Mouse (Mus musculus): ENCODE measurements around the gene Tmem86a.

DNA sequence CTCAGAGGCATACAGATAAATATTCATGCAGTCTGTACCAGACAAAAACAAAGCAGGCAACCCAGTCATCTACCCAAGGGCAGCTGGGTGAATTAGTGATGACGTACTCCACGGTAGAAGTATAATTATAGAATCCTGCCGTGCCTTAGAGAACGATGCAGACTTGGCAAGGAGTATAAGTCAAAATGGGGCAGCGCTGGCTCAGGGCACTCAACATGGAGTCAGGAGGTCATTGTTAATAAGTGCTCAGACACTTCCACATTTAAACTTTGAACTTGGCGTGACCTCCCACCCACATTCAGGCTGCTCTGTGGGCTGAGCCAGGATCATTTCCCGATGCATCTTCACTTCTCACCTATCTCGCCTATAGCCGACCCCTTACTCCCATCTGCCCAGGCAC, 25.0 kb upstream of the Tmem86a start:
- TF ChIP-seq CTCF (IDR thresholded peaks at IDR 0.05) (no peak), EP300 (IDR thresholded peaks at IDR 0.05) (no peak)
